Mouse (Mus musculus): ENCODE results near the gene Gm20909. TPM values are rescaled to one million over a fixed set of nuclear protein-coding genes. Genes with fewer than 3 reads are reported as not detected.

The Gm20909 gene
- polyA plus RNA-seq (2015; fragmentation: Illumina TruSeq; extraction: RNeasy Lipid Tissue Mini Kit (QIAGEN cat#74804); ENCODE audit: insufficient read depth, low replicate concordance): not detected

DNA sequence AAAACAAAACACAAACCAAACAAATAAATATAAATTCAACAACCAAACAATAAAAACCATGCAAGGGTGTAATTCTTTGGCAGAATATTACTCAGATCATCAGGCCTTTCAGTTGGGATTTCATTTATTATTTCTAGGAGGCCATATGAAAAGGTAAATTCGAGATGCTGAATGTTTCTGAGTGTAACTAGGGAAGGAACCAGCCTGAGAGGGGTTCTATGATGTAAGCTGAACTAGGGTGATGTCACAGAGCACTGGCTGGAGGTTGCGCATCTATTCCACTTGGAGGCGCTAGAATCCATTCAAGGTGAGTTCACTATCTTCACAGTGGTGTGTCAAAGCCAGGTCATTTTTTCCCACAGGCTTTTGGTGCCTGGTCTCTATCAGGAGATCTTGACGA lies at the start of gene Gm20909:
TSS of gene Gm20909 (plus strand) at position 301 of the 400 bp plus-strand sequence.

Other genes with a start within 250 kb of the Gm20909 start
- gene Gm29866, start 170.9 kb upstream of the Gm20909 start, polyA plus RNA-seq (2015; fragmentation: Illumina TruSeq; extraction: RNeasy Lipid Tissue Mini Kit (QIAGEN cat#74804); ENCODE audit: insufficient read depth, low replicate concordance): not detected
- gene Gm20865, start 77.0 kb downstream of the Gm20909 start, polyA plus RNA-seq (2015; fragmentation: Illumina TruSeq; extraction: RNeasy Lipid Tissue Mini Kit (QIAGEN cat#74804); ENCODE audit: insufficient read depth, low replicate concordance): not detected